Mouse (Mus musculus) ES-E14 (cell line): ENCODE data around the gene Neurl4. TPM values are rescaled to one million over a fixed set of nuclear protein-coding genes. Genes with fewer than 3 reads are reported as not detected.

ENCODE experiments used
- DNase-seq: peaks from one replicate; pipeline ENCODE4 v3.0.0-alpha.2; 2013; ENCODE audit warnings: low read depth, low spot score
- H3K27ac ChIP-seq: 2 replicates; pipeline ENCODE4 v1.5.1; 2012; ENCODE audit warnings: low read depth, mild to moderate bottlenecking, low read length, moderate library complexity, mixed read lengths; ENCODE audit not compliant: poor library complexity, insufficient read depth, severe bottlenecking
- H3K36me3 ChIP-seq: 2 replicates; pipeline ENCODE4 v1.6.1; 2012; ENCODE audit warnings: mild to moderate bottlenecking, low read length, moderate library complexity, mixed read lengths; ENCODE audit not compliant: control insufficient read depth, poor library complexity, insufficient read depth, severe bottlenecking
- H3K4me1 ChIP-seq, 2 experiments: fragments of 150-350 bp in 1 of 2; sonication (generic) in 1 of 2; 2 replicates each; pipeline ENCODE4 v1.6.1; 2012; ENCODE audit warnings: low read length in 2 of 2, mild to moderate bottlenecking in 1 of 2, mixed read lengths in 1 of 2; ENCODE audit not compliant: control insufficient read depth in 2 of 2, insufficient read depth in 2 of 2, poor library complexity in 1 of 2
- H3K4me3 ChIP-seq, 2 experiments: fragments of 150-350 bp in 1 of 2; sonication (generic) in 1 of 2; 2 replicates each; pipeline ENCODE4 v1.5.1; 2012; ENCODE audit warnings: low read length in 2 of 2, low read depth in 1 of 2, mild to moderate bottlenecking in 1 of 2, mixed read lengths in 1 of 2; ENCODE audit not compliant: insufficient read depth in 1 of 2, poor library complexity in 1 of 2, severe bottlenecking in 1 of 2
- H3K9ac ChIP-seq: 2 replicates; pipeline ENCODE4 v1.6.1; 2012; ENCODE audit warnings: low read depth, mild to moderate bottlenecking, low read length, mixed read lengths; ENCODE audit not compliant: poor library complexity, insufficient read depth, severe bottlenecking
- H3K9me3 ChIP-seq: fragments of 150-350 bp; sonication (generic); 2 replicates; pipeline ENCODE4 v1.6.1; 2012; ENCODE audit warnings: low read depth, mild to moderate bottlenecking, low read length; ENCODE audit not compliant: control insufficient read depth, insufficient read depth
- CHD2 ChIP-seq: IDR thresholded peaks from 2 replicates; pipeline ENCODE4 v1.6.1; 2014; ENCODE audit warnings: mild to moderate bottlenecking, low read depth, low read length, inconsistent platforms
- HCFC1 ChIP-seq: IDR thresholded peaks from 2 replicates; pipeline ENCODE4 v1.6.1; 2012; ENCODE audit warnings: low read length, inconsistent platforms, borderline replicate concordance; ENCODE audit not compliant: insufficient read depth
- MAFK ChIP-seq: IDR thresholded peaks from 2 replicates; pipeline ENCODE4 v1.6.1; 2014; ENCODE audit warnings: mild to moderate bottlenecking, low read depth, low read length, inconsistent platforms; ENCODE audit not compliant: insufficient read depth
- ZC3H11A ChIP-seq: IDR thresholded peaks from 2 replicates; pipeline ENCODE4 v1.6.1; 2012; ENCODE audit warnings: low read depth, mild to moderate bottlenecking, inconsistent platforms, low read length, borderline replicate concordance
- ZNF384 ChIP-seq: IDR thresholded peaks from 2 replicates; pipeline ENCODE4 v1.6.1; 2012; ENCODE audit warnings: low read depth, low read length, inconsistent platforms
- in situ Hi-C, 2 experiments: fragments of 600-800 bp; cut with MboI; formaldehyde crosslinking; loops; one replicate each; pipeline ENCODE4 v1.15.1; 2025; ENCODE audit warnings: low sequenced_read_pairs in 2 of 2, inconsistent platforms in 1 of 2; ENCODE audit not compliant: unreplicated experiment in 2 of 2
- total RNA-seq: library from RNA; depleted of rRNA; stranded (reverse); fragments of 300-350 nt; gene quantifications from 2 replicates; pipeline ENCODE4 v1.2.3, GENCODE M21; 2012

Gene Neurl4
- total RNA-seq, 1 experiment = 66.3 TPM

- in situ Hi-C loops = no loop called here
- H3K4me3 ChIP-seq = no peak overlapping the region
- no peak overlapping the region for H3K27ac ChIP-seq
- no peak overlapping the region for H3K9ac ChIP-seq
- H3K9me3 ChIP-seq = no peaks in the 10 kb centered on the region
- H3K4me1 ChIP-seq = peaks cover 0 to 7% of the 10 kb centered on the region in 2 experiments; a peak in 1 of 4 replicates
- no peak for TF ChIP-seq CHD2
- TF ChIP-seq HCFC1 = no peak
- no peak for TF ChIP-seq MAFK
- no peak for TF ChIP-seq ZNF384
- TF ChIP-seq ZC3H11A = no peak
- peaks cover 5% of the 10 kb centered on the region; the same call in 1 of the 2 replicates for H3K36me3 ChIP-seq
- DNase-seq = no peak
These were observed 16.2 kb upstream of the Neurl4 start for GRCm38 (mm10) chr11:69884663-69885062.

GRCm38 (mm10) chr11:69886907-69887635 is 13.8 kb upstream of the Neurl4 start:
- in situ Hi-C loops = no loop called here
- Histone ChIP-seq H3K9ac (no peak overlapping the region), H3K4me1 (peaks cover 2 to 10% of the 10 kb centered on the region in 2 experiments; a peak in 1 of 4 replicates), H3K36me3 (peaks cover 5% of the 10 kb centered on the region; the same call in 1 of the 2 replicates), H3K27ac (no peak overlapping the region), H3K9me3 (no peaks in the 10 kb centered on the region), H3K4me3 (no peak overlapping the region)
- DNase-seq = peak; percentile 55
- TF ChIP-seq ZC3H11A (no peak), CHD2 (no peak), ZNF384 (no peak), HCFC1 (no peak), MAFK (no peak)

- no peak overlapping the region for H3K27ac ChIP-seq
- peaks cover 10 to 20% of the 10 kb centered on the region in 2 experiments; a peak in 3 of 4 replicates for H3K4me1 ChIP-seq
- no peak overlapping the region for H3K4me3 ChIP-seq
- H3K9me3 ChIP-seq = no peaks in the 10 kb centered on the region
- no peak overlapping the region for H3K9ac ChIP-seq
- TF ChIP-seq CHD2 (no peak), HCFC1 (no peak), ZNF384 (no peak), MAFK (no peak), ZC3H11A (no peak)
- no peaks in the 10 kb centered on the region for H3K36me3 ChIP-seq
- in situ Hi-C loops = no loop called here
- no peak for DNase-seq
These were observed 9.4 kb upstream of the Neurl4 start for GRCm38 (mm10) chr11:69891482-69891881.

GRCm38 (mm10) chr11:69894671-69895070 is 6.2 kb upstream of the Neurl4 start:
- DNase-seq = no peak
- H3K4me3 ChIP-seq = peak overlapping the region in 1 of 2 experiments; percentile 55; a peak in 2 of 4 replicates
- H3K36me3 ChIP-seq = no peaks in the 10 kb centered on the region
- in situ Hi-C loops = no loop called here
- H3K9me3 ChIP-seq = no peaks in the 10 kb centered on the region
- H3K4me1 ChIP-seq = peaks cover 10 to 34% of the 10 kb centered on the region in 2 experiments; a peak in 3 of 4 replicates
- H3K27ac ChIP-seq = peak overlapping the region; percentile 77; the same call in 1 of the 2 replicates
- TF ChIP-seq CHD2 (no peak), ZC3H11A (no peak), ZNF384 (0 out of 2 replicates have a peak, but pooled peaks have one; percentile 28)
- H3K9ac ChIP-seq = peak overlapping the region; percentile 44; the same call in 1 of the 2 replicates
